Comparison of ENCODE assay signal across 23 mouse cellular contexts in genomic region chr10:27988066-27988465, GRCm38 (mm10).
DNase-seq lines count a peak whose midpoint lies in the region.
"Had no signal": no experiment of that assay in that cellular context is flagged by ENCODE, and none has a peak within 500 bp of the region (broad histone marks: within the 10 kb centered on the region; RNA-seq: fewer than 3 reads in every experiment).

No protein-coding gene starts in this region.

- intact Hi-C loops in heart, postnatal 25 days (cut with DNase I) = no loop called here
- intact Hi-C loops in heart, postnatal 10 days (cut with DNase I) = loop anchor here (5.0 kb wide), 1 partner anchor 84 kb away; the partner anchor contains the start of gene Ptprk

- H3K36me3 ChIP-seq in heart, embryonic 10.5 days = no peaks in the 10 kb centered on the region
- H3K36me3 ChIP-seq: forebrain, embryonic 12.5 days; hindbrain, embryonic 10.5 days; intestine, embryonic 15.5 days; limb, embryonic 15.5 days; midbrain, embryonic 10.5 days; neural tube, embryonic 15.5 days had no signal

- no peaks in the 10 kb centered on the region for H3K27me3 ChIP-seq in heart, embryonic 10.5 days (ENCODE audit: insufficient read depth, poor library complexity, severe bottlenecking)
- H3K27me3 ChIP-seq: forebrain, embryonic 12.5 days; intestine, embryonic 15.5 days; limb, embryonic 15.5 days; neural tube, embryonic 15.5 days had no signal

- 45% methylated on average over 3 of the region's 3 CpGs for WGBS in heart, embryonic 10.5 days

- DNase-seq in heart, embryonic 10.5 days (ENCODE audit: low spot score) = no peak
- no peak for DNase-seq in heart, postnatal 25 days (ENCODE audit: low spot score)
- peak; percentile 15 to 30 for DNase-seq in heart, postnatal 10 days
- DNase-seq in heart, adult 9 months (ENCODE audit: low spot score in 2 of 2) = no peak
- peak; percentile 86 for DNase-seq in Muller cell, postnatal 12 days (ENCODE audit: inconsistent ontology term)
- peak; percentile 98 for DNase-seq in fat pad, adult 2 months (ENCODE audit: extremely low read depth, low read depth, low spot score)
- no peak for DNase-seq in ovary, postnatal 36 days (ENCODE audit: low spot score)
- no peak for DNase-seq in MN1 (ENCODE audit: low spot score)
- DNase-seq: adrenal gland, postnatal 10 days; B cell, adult 2 months; cerebellum, adult 18-20 months; cerebellum, postnatal 14 days; gastrocnemius, adult 2 months; kidney, adult 8-10 months; kidney, postnatal 10 days; left cerebral cortex, postnatal 4 days; thymus, postnatal 36 days had no signal

- H3K4me1 ChIP-seq in heart, embryonic 10.5 days = peaks cover 33% of the 10 kb centered on the region
- H3K4me1 ChIP-seq: intestine, embryonic 15.5 days; limb, embryonic 15.5 days had no signal

- H3K4me3 ChIP-seq in heart, embryonic 10.5 days = no peak overlapping the region
- H3K4me3 ChIP-seq: forebrain, embryonic 12.5 days; gastrocnemius, adult 2 months; hindbrain, embryonic 10.5 days; intestine, embryonic 15.5 days; limb, embryonic 15.5 days; midbrain, embryonic 10.5 days; neural tube, embryonic 15.5 days had no signal

- no peaks in the 10 kb centered on the region for H3K9me3 ChIP-seq in heart, embryonic 10.5 days
- H3K9me3 ChIP-seq: forebrain, embryonic 12.5 days; hindbrain, embryonic 10.5 days; intestine, embryonic 15.5 days; limb, embryonic 15.5 days; midbrain, embryonic 10.5 days; neural tube, embryonic 15.5 days had no signal

- H3K27ac ChIP-seq in heart, embryonic 10.5 days = peak overlapping the region; percentile 52; the same call in 1 of the 2 replicates
- H3K27ac ChIP-seq: forebrain, embryonic 12.5 days; gastrocnemius, adult 2 months; hindbrain, embryonic 10.5 days; intestine, embryonic 15.5 days; limb, embryonic 15.5 days; midbrain, embryonic 10.5 days; neural tube, embryonic 15.5 days had no signal

Comparison
In these comparisons a context has a peak if more than half of its experiments do, and no peak if none do; other contexts are left out.
1. DNase-seq: peak in heart, postnatal 10 days (2 of 2), Muller cell, postnatal 12 days (single experiment) and fat pad, adult 2 months (single experiment); none in heart, embryonic 10.5 days (single experiment), heart, postnatal 25 days (single experiment), heart, adult 9 months (0 of 2), ovary, postnatal 36 days (single experiment) and MN1 (single experiment).